Mouse (Mus musculus) CH12F3 (cell line): ENCODE data around the gene Ube2dnl2.

Source experiments
- in situ Hi-C: fragments of 300-500 bp; cut with MboI; formaldehyde crosslinking; loops from 2 replicates; pipeline ENCODE4 v1.14.3; 2020; ENCODE audit warnings: low sequenced_read_pairs

Ube2dnl2 gene

GRCm38 (mm10) chrX:114907282-114907681, at the start of gene Ube2dnl2:
TSS of gene Ube2dnl2 (plus strand) at chrX:114907582.
- in situ Hi-C loops, result no loop called here

- in situ Hi-C loops, result no loop called here
These were observed 11.9 kb upstream of the Ube2dnl2 start for GRCm38 (mm10) chrX:114895489-114895888.

GRCm38 (mm10) chrX:114897506-114897905, 9.9 kb upstream of the Ube2dnl2 start:
- in situ Hi-C loops, result no loop called here

- in situ Hi-C loops, result no loop called here
These were observed 4.0 kb upstream of the Ube2dnl2 start for GRCm38 (mm10) chrX:114903391-114903790.

- in situ Hi-C loops, result no loop called here
These were observed 2.7 kb upstream of the Ube2dnl2 start, which contains the start of gene Ube2dnl1 for GRCm38 (mm10) chrX:114904712-114905111. TSS of gene Ube2dnl1 (plus strand) at chrX:114905012.

GRCm38 (mm10) chrX:114955066-114955465, 47.7 kb downstream of the Ube2dnl2 start:
- in situ Hi-C loops, result no loop called here
